Mouse (Mus musculus) natural killer cell, adult 2 months (primary cell): ENCODE data around the gene Kctd11.
A peak's percentile ranks its signal among the peaks of the same experiment; 100 is the strongest.
"Not testable (repeated sequence)": the region's sequence is repeated elsewhere in the genome, so short reads cannot be mapped to it uniquely, and the experiment has no call there.

Source experiments
- DNase-seq, 2 experiments: peaks; one replicate each; pipeline ENCODE4 v3.0.0; 2022; ENCODE audit warnings: low spot score in 2 of 2

Gene Kctd11

GRCm38 (mm10) chr11:69880853-69881603, at the start of gene Kctd11:
Gene Kctd11 (minus strand): TSS chr11:69881406.
- peak; percentile 89 to 93 for DNase-seq

GRCm38 (mm10) chr11:69930176-69930575, 49.0 kb upstream of the Kctd11 start:
- DNase-seq: not testable (repeated sequence)

- no peak for DNase-seq
Measured at GRCm38 (mm10) chr11:69929712-69930111, 48.5 kb upstream of the Kctd11 start.

GRCm38 (mm10) chr11:69927501-69927900, 46.3 kb upstream of the Kctd11 start:
- DNase-seq: no peak

- no peak for DNase-seq
Measured at GRCm38 (mm10) chr11:69922796-69923195, 41.6 kb upstream of the Kctd11 start.

- no peak for DNase-seq
Measured at GRCm38 (mm10) chr11:69922012-69922756, 41.0 kb upstream of the Kctd11 start.

GRCm38 (mm10) chr11:69921114-69922011, 40.2 kb upstream of the Kctd11 start, which contains the start of gene Eif5a:
Gene Eif5a (minus strand): TSS chr11:69921958.
- DNase-seq: peak; percentile 100

GRCm38 (mm10) chr11:69920266-69921031, 39.2 kb upstream of the Kctd11 start:
- no peak for DNase-seq

- peak; percentile 87 to 88 for DNase-seq
Measured at GRCm38 (mm10) chr11:69919661-69920265, 38.6 kb upstream of the Kctd11 start.

GRCm38 (mm10) chr11:69919053-69919452, 37.8 kb upstream of the Kctd11 start:
- DNase-seq: no peak

- no peak for DNase-seq
Measured at GRCm38 (mm10) chr11:69918118-69918517, 36.9 kb upstream of the Kctd11 start.

GRCm38 (mm10) chr11:69917379-69917948, 36.3 kb upstream of the Kctd11 start:
- no peak for DNase-seq

GRCm38 (mm10) chr11:69916652-69917378, 35.6 kb upstream of the Kctd11 start:
- DNase-seq: not testable (repeated sequence)

- no peak for DNase-seq
Measured at GRCm38 (mm10) chr11:69915667-69916627, 34.7 kb upstream of the Kctd11 start.

- DNase-seq: no peak
Measured at GRCm38 (mm10) chr11:69914917-69915430, 33.8 kb upstream of the Kctd11 start.

- DNase-seq: no peak
Measured at GRCm38 (mm10) chr11:69914372-69914764, 33.2 kb upstream of the Kctd11 start.

GRCm38 (mm10) chr11:69913554-69914371, 32.6 kb upstream of the Kctd11 start, which contains the start of gene Gps2:
Gene Gps2 (plus strand): TSS chr11:69913888.
- DNase-seq: peak; percentile 85 to 88
